Mouse (Mus musculus) erythroblast, embryonic 14.5 days (primary cell): Measurements from ENCODE around the gene Apex1.

Experiments used
- GATA1 ChIP-seq: IDR thresholded peaks from 2 replicates; pipeline ENCODE4 v1.6.1; 2012; ENCODE audit warnings: low read length, inconsistent platforms, mixed read lengths
- TAL1 ChIP-seq: IDR thresholded peaks from 3 replicates; pipeline ENCODE4 v1.6.1; 2012; ENCODE audit warnings: low read length, inconsistent platforms, mixed read lengths

DNA sequence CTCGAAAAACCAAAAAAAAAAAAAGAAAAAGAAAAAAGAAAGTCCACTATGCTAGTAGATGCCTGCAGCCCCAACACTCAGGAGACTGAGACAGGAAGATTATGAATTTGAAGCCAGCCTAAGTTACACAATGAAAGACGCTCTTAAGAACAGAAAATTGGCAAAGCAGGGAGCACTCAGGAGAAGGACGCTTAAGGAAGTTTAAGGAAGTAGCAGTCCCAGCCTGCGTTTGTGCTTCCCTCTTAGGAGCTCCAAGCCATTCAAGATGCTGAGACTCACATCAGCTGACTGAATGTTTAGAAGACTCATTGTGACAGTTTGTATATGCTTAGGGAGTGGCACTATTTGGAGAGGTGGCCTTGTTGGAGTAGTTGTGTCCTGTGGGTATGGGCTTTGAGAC is 16.6 kb upstream of the Apex1 start:
- TF ChIP-seq GATA1 = no peak
- no peak for TF ChIP-seq TAL1
